Mouse (Mus musculus): ENCODE measurements around the gene Zscan5b. TPM values are rescaled to one million over a fixed set of nuclear protein-coding genes. Genes with fewer than 3 reads are reported as not detected.

The Zscan5b gene
- not detected for polyA plus RNA-seq (2012; fragmentation: generic; extraction: Trizol)

DNA sequence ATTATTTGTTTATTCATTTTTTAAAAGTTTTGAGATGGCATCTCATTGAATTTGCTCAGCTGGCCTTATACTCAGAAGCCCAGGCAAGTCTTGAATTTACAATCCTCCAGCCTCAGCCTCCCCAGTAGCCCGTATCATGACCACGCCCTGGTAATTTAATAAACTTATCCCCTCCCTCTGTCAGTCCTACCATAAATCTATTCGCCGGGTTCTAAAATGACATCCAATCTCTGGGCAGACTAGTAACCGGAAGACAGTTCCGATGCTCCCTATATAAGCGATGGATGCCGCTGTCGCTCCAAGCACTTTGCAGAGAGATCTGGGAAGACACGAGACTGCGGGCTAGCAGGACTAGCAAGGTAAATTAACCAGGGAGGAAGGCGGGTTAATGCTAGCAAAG is at the start of gene Zscan5b:
Zscan5b (plus strand) TSS at position 301 of the 400 bp plus-strand sequence.

GRCm38 (mm10) chr7:6196790-6197189 is 25.3 kb upstream of the Zscan5b start, which contains the start of gene Galp:
TSS of gene Galp (plus strand) at chr7:6197090.

DNA sequence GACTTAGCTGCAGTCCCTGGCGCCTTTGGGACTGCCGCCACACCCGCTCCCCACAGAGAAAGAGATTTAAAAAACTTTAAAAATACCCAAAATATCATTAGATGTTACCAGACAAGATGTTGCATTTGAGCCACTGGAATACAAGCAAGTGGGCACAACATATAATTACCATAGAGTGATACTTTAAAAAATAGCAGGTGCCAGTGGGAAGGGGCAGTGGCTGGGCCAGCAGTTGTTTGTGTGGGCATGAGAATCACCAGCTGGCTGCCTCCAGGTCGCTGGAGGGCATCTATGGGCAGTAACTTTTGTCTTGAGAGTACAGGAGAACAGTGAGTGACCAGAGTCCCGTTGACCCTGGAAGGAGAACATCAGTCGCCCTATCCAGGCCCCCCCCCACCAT is 30.3 kb downstream of the Zscan5b start, which contains the start of gene Epp13:
Epp13 (plus strand) TSS at position 301 of the 400 bp plus-strand sequence.

DNA sequence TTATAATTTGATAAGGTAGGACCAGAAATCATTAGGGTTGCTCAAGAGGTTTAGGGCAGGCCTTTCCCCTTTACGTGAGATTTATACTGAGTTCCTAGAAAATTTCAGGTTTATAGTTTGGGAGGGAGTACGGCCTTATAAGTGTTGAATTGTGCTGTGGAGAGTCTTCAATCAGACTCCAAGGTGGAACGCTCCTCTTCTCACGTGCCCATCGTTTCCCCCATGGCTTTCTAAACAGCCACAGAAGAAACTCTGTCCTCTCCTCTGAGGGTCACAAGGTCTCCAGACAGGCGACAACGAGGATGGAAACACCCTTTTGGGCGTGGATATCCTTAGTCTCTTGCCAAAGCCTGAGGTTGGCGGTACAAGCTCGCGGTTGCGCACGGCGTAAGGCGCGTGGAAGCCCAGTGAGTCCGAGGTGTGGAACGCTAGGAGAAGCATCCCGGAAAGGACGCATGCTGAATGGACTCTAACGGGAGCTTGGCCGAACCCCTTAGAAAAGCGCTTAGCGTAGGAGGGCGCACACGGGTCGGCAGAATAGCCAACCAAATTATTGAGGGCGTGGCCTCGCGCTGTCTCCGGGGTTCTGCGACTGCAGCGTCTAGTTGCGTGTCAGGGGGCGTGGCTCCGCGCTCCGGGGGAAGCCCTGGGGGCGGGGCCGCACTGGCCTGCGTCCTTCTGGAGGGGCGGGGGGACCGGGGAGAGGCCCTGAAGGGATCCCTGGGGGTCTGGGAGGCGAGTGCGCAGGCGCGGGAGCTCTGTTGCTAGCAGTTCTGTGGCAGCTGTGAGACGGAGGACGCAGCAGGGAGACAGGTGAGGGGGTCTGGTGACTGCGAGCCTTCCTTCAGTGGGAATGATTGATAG is 64.0 kb downstream of the Zscan5b start, which contains the start of gene Zfp667:
Zfp667 (plus strand) TSS at position 738 of the 864 bp plus-strand sequence.

Other genes starting within 250 kb of the Zscan5b start
- not detected for gene Vmn1r65, start 211.3 kb upstream of the Zscan5b start, polyA plus RNA-seq (2012; fragmentation: generic; extraction: Trizol)
- gene Nlrp4c, start 177.1 kb upstream of the Zscan5b start, polyA plus RNA-seq (2012; fragmentation: generic; extraction: Trizol), result not detected
- gene Zfp787, start 66.3 kb upstream of the Zscan5b start, polyA plus RNA-seq (2012; fragmentation: generic; extraction: Trizol), result 10 to 100 TPM; 26.5 to 32.4 TPM
- gene Zfp444, start 50.1 kb upstream of the Zscan5b start, polyA plus RNA-seq (2012; fragmentation: generic; extraction: Trizol), result 10 to 100 TPM; 34.7 to 36.0 TPM
- not detected for gene Galp, start 25.2 kb upstream of the Zscan5b start, polyA plus RNA-seq (2012; fragmentation: generic; extraction: Trizol)
- not detected for gene Epp13, start 30.4 kb downstream of the Zscan5b start, polyA plus RNA-seq (2012; fragmentation: generic; extraction: Trizol)
- gene Zfp667, start 64.3 kb downstream of the Zscan5b start, polyA plus RNA-seq (2012; fragmentation: generic; extraction: Trizol), result 1 to 10 TPM in 1 of 2 experiments, under 1 TPM in 1; 0.18 to 1.0 TPM
- gene Zfp583, start 109.0 kb downstream of the Zscan5b start, polyA plus RNA-seq (2012; fragmentation: generic; extraction: Trizol), result under 1 TPM in 1 of 2 experiments, not detected in 1; 0.04 TPM
- gene Gm3854, start 121.5 kb downstream of the Zscan5b start, polyA plus RNA-seq (2012; fragmentation: generic; extraction: Trizol), result not detected
- gene Zfp78, start 141.0 kb downstream of the Zscan5b start, polyA plus RNA-seq (2012; fragmentation: generic; extraction: Trizol), result under 1 TPM; 0.05 to 0.53 TPM
- gene Zfp28, start 161.0 kb downstream of the Zscan5b start, polyA plus RNA-seq (2012; fragmentation: generic; extraction: Trizol), result 1 to 10 TPM in 1 of 2 experiments, under 1 TPM in 1; 0.37 to 4.0 TPM
- gene Smim17, start 176.4 kb downstream of the Zscan5b start, polyA plus RNA-seq (2012; fragmentation: generic; extraction: Trizol), result under 1 TPM in 1 of 2 experiments, not detected in 1; 0.06 TPM
- gene Gm20715, start 188.0 kb downstream of the Zscan5b start, polyA plus RNA-seq (2012; fragmentation: generic; extraction: Trizol), result under 1 TPM in 1 of 2 experiments, not detected in 1; 0.01 TPM
- gene Olfr1344, start 216.4 kb downstream of the Zscan5b start, polyA plus RNA-seq (2012; fragmentation: generic; extraction: Trizol), result not detected
- not detected for gene Olfr1336, start 233.9 kb downstream of the Zscan5b start, polyA plus RNA-seq (2012; fragmentation: generic; extraction: Trizol)
- gene Olfr1346, start 244.8 kb downstream of the Zscan5b start, polyA plus RNA-seq (2012; fragmentation: generic; extraction: Trizol), result not detected

All from C3H10T1/2 (cell line).